Mouse (Mus musculus) layer of hippocampus, postnatal 10 days (tissue): Measurements from ENCODE around the gene Rgs21. TPM values are rescaled to one million over a fixed set of nuclear protein-coding genes. Genes with fewer than 3 reads are reported as not detected.

ENCODE experiments used
- DNase-seq, 2 experiments: peaks; one replicate each; pipeline ENCODE4 v3.0.0; 2021; ENCODE audit warnings: low spot score in 2 of 2
- long read RNA-seq: library from polyadenylated mRNA; stranded (forward); transcript quantifications from one replicate; pipeline ENCODE4 v2.0.0, GENCODE M21; 2023
- total RNA-seq, 2 experiments: library from RNA; stranded (reverse); gene quantifications; 2 replicates each; pipeline ENCODE4 v1.2.3; 2021

The Rgs21 gene
- total RNA-seq, result not detected
- long read RNA-seq, result 0 reads

GRCm38 (mm10) chr1:144567567-144567966 is at the start of gene Rgs21:
Rgs21 (minus strand) TSS chr1:144567667.
- DNase-seq, result no peak

GRCm38 (mm10) chr1:144604071-144604470 is 36.6 kb upstream of the Rgs21 start:
- DNase-seq, result no peak

- DNase-seq, result no peak
These were observed 35.5 kb upstream of the Rgs21 start for GRCm38 (mm10) chr1:144602987-144603386.

GRCm38 (mm10) chr1:144579321-144579720 is 11.9 kb upstream of the Rgs21 start:
- DNase-seq, result no peak

GRCm38 (mm10) chr1:144572972-144573371 is 5.5 kb upstream of the Rgs21 start:
- DNase-seq, result no peak

GRCm38 (mm10) chr1:144569905-144570304 is 2.4 kb upstream of the Rgs21 start:
- DNase-seq, result no peak

- DNase-seq, result no peak
These were observed 22.3 kb downstream of the Rgs21 start for GRCm38 (mm10) chr1:144545142-144545541.

GRCm38 (mm10) chr1:144544497-144544961 is 22.9 kb downstream of the Rgs21 start:
- no peak for DNase-seq

GRCm38 (mm10) chr1:144531746-144532145 is 35.7 kb downstream of the Rgs21 start:
- DNase-seq, result no peak

GRCm38 (mm10) chr1:144517878-144518426 is 49.5 kb downstream of the Rgs21 start:
- DNase-seq, result peak; percentile 27 to 33

GRCm38 (mm10) chr1:144502241-144502640 is 65.2 kb downstream of the Rgs21 start:
- no peak for DNase-seq

- no peak for DNase-seq
These were observed 67.0 kb downstream of the Rgs21 start for GRCm38 (mm10) chr1:144500423-144500822.

- DNase-seq, result no peak
These were observed 67.7 kb downstream of the Rgs21 start for GRCm38 (mm10) chr1:144499719-144500118.

- DNase-seq, result no peak
These were observed 68.7 kb downstream of the Rgs21 start for GRCm38 (mm10) chr1:144498725-144499124.

GRCm38 (mm10) chr1:144498051-144498450 is 69.4 kb downstream of the Rgs21 start:
- no peak for DNase-seq

- no peak for DNase-seq
These were observed 74.1 kb downstream of the Rgs21 start for GRCm38 (mm10) chr1:144493336-144493735.

GRCm38 (mm10) chr1:144488223-144488835 is 79.1 kb downstream of the Rgs21 start:
- no peak for DNase-seq

Other genes starting within 250 kb of the Rgs21 start
- gene Rgs18, start 207.8 kb upstream of the Rgs21 start, total RNA-seq, result under 1 TPM in 1 of 2 experiments, not detected in 1; 0.27 TPM